Mouse (Mus musculus) small intestine, adult 2 months (tissue): ENCODE measurements at regions not wholly inside any gene's neighbourhood (a gene's known extent, or its start where the extent isn't known, plus 50 kb on each side); places are given as distances from the start of the nearest gene placed in this dataset.

Source experiments
- H3K27ac ChIP-seq: fragments of 200-500 bp; 2 replicates; pipeline ENCODE4 v1.5.1; 2012; ENCODE audit warnings: low read depth, low read length, control low read depth, inconsistent platforms; ENCODE audit not compliant: insufficient read depth
- H3K27me3 ChIP-seq: fragments of 200-500 bp; 2 replicates; pipeline ENCODE4 v1.6.1; 2012; ENCODE audit warnings: mild to moderate bottlenecking, moderate library complexity, low read length, inconsistent platforms; ENCODE audit not compliant: control insufficient read depth, insufficient read depth
- H3K36me3 ChIP-seq: fragments of 200-500 bp; 2 replicates; pipeline ENCODE4 v1.6.1; 2012; ENCODE audit warnings: mild to moderate bottlenecking, low read length, control low read depth, inconsistent platforms; ENCODE audit not compliant: control insufficient read depth, insufficient read depth
- H3K4me1 ChIP-seq: fragments of 200-500 bp; 2 replicates; pipeline ENCODE4 v1.6.1; 2012; ENCODE audit warnings: low read length, inconsistent platforms, mixed read lengths; ENCODE audit not compliant: control insufficient read depth, insufficient read depth, insufficient read length
- H3K4me3 ChIP-seq: fragments of 200-500 bp; 2 replicates; pipeline ENCODE4 v1.5.1; 2012; ENCODE audit warnings: low read depth, mild to moderate bottlenecking, control low read depth, inconsistent platforms, low read length, moderate library complexity
- CTCF ChIP-seq: fragments of 200-500 bp; IDR thresholded peaks from 2 replicates; pipeline ENCODE4 v1.5.1; 2012; ENCODE audit warnings: low read depth, mild to moderate bottlenecking, control low read depth, inconsistent platforms, low read length, moderate library complexity, mixed read lengths; ENCODE audit not compliant: insufficient replicate concordance, insufficient read length; ENCODE audit errors: extremely low read depth
- POLR2A ChIP-seq: fragments of 200-500 bp; IDR thresholded peaks from 2 replicates; pipeline ENCODE4 v1.6.1; 2012; ENCODE audit warnings: low read depth, mild to moderate bottlenecking, control low read depth, inconsistent platforms, low read length, moderate library complexity
- WGBS: fragments of 180-500 bp; shearing (Covaris S2); methylation state at CpG from one replicate; pipeline ENCODE4 v1.1.7; 2018; 5-methylcytosine and 5-hydroxymethylcytosine counted together

- H3K27ac ChIP-seq: no peak overlapping the region
- H3K36me3 ChIP-seq: no peaks in the 10 kb centered on the region
- no peak overlapping the region for H3K4me3 ChIP-seq
- 45% methylated on average over 5 of the region's 5 CpGs for WGBS
- no peak for TF ChIP-seq CTCF
- no peak for TF ChIP-seq POLR2A
- H3K27me3 ChIP-seq: no peaks in the 10 kb centered on the region
- no peaks in the 10 kb centered on the region for H3K4me1 ChIP-seq
Observed at GRCm38 (mm10) chr8:78912470-78912869, 91.5 kb upstream of the Lsm6 start.

GRCm38 (mm10) chr8:78913823-78914222, 92.9 kb upstream of the Lsm6 start:
- no peaks in the 10 kb centered on the region for H3K36me3 ChIP-seq
- H3K4me1 ChIP-seq: no peaks in the 10 kb centered on the region
- no peak for TF ChIP-seq CTCF
- no peak for TF ChIP-seq POLR2A
- no peak overlapping the region for H3K4me3 ChIP-seq
- no peak overlapping the region for H3K27ac ChIP-seq
- H3K27me3 ChIP-seq: no peaks in the 10 kb centered on the region
- WGBS: 91% methylated on average over 5 of the region's 5 CpGs

GRCm38 (mm10) chr8:78930610-78931397, 97.4 kb upstream of the Zfp827 start:
- no peak for TF ChIP-seq POLR2A
- no peak for TF ChIP-seq CTCF
- 70% methylated on average over 9 of the region's 9 CpGs for WGBS
- H3K27ac ChIP-seq: no peak overlapping the region

GRCm38 (mm10) chr8:78932069-78932468, 96.2 kb upstream of the Zfp827 start:
- H3K4me3 ChIP-seq: no peak overlapping the region
- TF ChIP-seq CTCF (no peak), POLR2A (no peak)
- H3K27me3 ChIP-seq: no peaks in the 10 kb centered on the region
- no peaks in the 10 kb centered on the region for H3K36me3 ChIP-seq
- no peak overlapping the region for H3K27ac ChIP-seq
- no peaks in the 10 kb centered on the region for H3K4me1 ChIP-seq
- WGBS: 89% methylated on average over 6 of the region's 6 CpGs

More at GRCm38 (mm10) chr8:78930610-78931397, 97.4 kb upstream of the Zfp827 start:
- Histone ChIP-seq H3K4me1 (no peaks in the 10 kb centered on the region), H3K36me3 (no peaks in the 10 kb centered on the region), H3K4me3 (no peak overlapping the region), H3K27me3 (no peaks in the 10 kb centered on the region)

- TF ChIP-seq POLR2A (no peak), CTCF (no peak)
Observed at GRCm38 (mm10) chr8:78940049-78940448, 88.2 kb upstream of the Zfp827 start.

GRCm38 (mm10) chr8:78941558-78941957, 86.7 kb upstream of the Zfp827 start:
- no peaks in the 10 kb centered on the region for H3K36me3 ChIP-seq
- H3K4me3 ChIP-seq: no peak overlapping the region
- peaks cover 2% of the 10 kb centered on the region; the same call in 1 of the 2 replicates for H3K4me1 ChIP-seq
- H3K27ac ChIP-seq: no peak overlapping the region
- TF ChIP-seq CTCF (no peak), POLR2A (no peak)
- WGBS: 85% methylated on average over 4 of the region's 4 CpGs
- H3K27me3 ChIP-seq: no peaks in the 10 kb centered on the region

More at GRCm38 (mm10) chr8:78940049-78940448, 88.2 kb upstream of the Zfp827 start:
- H3K27me3 ChIP-seq: no peaks in the 10 kb centered on the region
- peaks cover 2% of the 10 kb centered on the region; the same call in 1 of the 2 replicates for H3K4me1 ChIP-seq
- 15% methylated on average over 2 of the region's 2 CpGs for WGBS
- no peak overlapping the region for H3K27ac ChIP-seq
- no peak overlapping the region for H3K4me3 ChIP-seq
- no peaks in the 10 kb centered on the region for H3K36me3 ChIP-seq

GRCm38 (mm10) chr8:78944367-78944766, 83.9 kb upstream of the Zfp827 start:
- no peaks in the 10 kb centered on the region for H3K27me3 ChIP-seq
- no peak overlapping the region for H3K4me3 ChIP-seq
- 79% methylated on average over 1 of the region's 1 CpGs for WGBS
- H3K27ac ChIP-seq: no peak overlapping the region
- H3K4me1 ChIP-seq: peaks cover 2% of the 10 kb centered on the region; the same call in 1 of the 2 replicates
- TF ChIP-seq POLR2A (no peak), CTCF (no peak)
- H3K36me3 ChIP-seq: no peaks in the 10 kb centered on the region
